Mouse (Mus musculus) neural tube, embryonic 11.5 days (tissue): ENCODE measurements around the gene Tmem268. TPM values are rescaled to one million over a fixed set of nuclear protein-coding genes. Genes with fewer than 3 reads are reported as not detected.

Experiments
- ATAC-seq: fragments of 200-750 bp; cut with Nextera tagmentation; 2 replicates; pipeline ENCODE4 v1.8.0; 2017; ENCODE audit warnings: moderate number of reproducible peaks, mild to moderate bottlenecking, moderate TSS enrichment, moderate library complexity; ENCODE audit not compliant: insufficient read depth, low FRiP score, low TSS enrichment
- DNase-seq: peaks from one replicate; pipeline ENCODE4 v3.0.0-alpha.2; 2015; ENCODE audit warnings: low spot score
- H3K27ac ChIP-seq: fragments of 300-500 bp; sonication (generic); 2 replicates; pipeline ENCODE4 v1.5.1; 2014; ENCODE audit warnings: low read depth, mild to moderate bottlenecking, low read length
- H3K27me3 ChIP-seq: fragments of 300-500 bp; sonication (generic); 2 replicates; pipeline ENCODE4 v1.6.1; 2014; ENCODE audit warnings: mild to moderate bottlenecking, low read length, mixed read lengths; ENCODE audit not compliant: control insufficient read depth, insufficient read depth
- H3K36me3 ChIP-seq: fragments of 300-500 bp; sonication (generic); 2 replicates; pipeline ENCODE4 v1.6.1; 2014; ENCODE audit warnings: mild to moderate bottlenecking, low read length, moderate library complexity, mixed read lengths; ENCODE audit not compliant: control insufficient read depth, insufficient read depth
- H3K4me1 ChIP-seq: fragments of 300-500 bp; sonication (generic); 2 replicates; pipeline ENCODE4 v1.6.1; 2014; ENCODE audit warnings: low read length, mixed read lengths; ENCODE audit not compliant: control insufficient read depth, insufficient read depth
- H3K4me2 ChIP-seq: fragments of 300-500 bp; sonication (generic); 2 replicates; pipeline ENCODE4 v1.6.1; 2014; ENCODE audit warnings: low read depth, mild to moderate bottlenecking, moderate library complexity
- H3K4me3 ChIP-seq: fragments of 300-500 bp; sonication (generic); 2 replicates; pipeline ENCODE4 v1.5.1; 2014; ENCODE audit warnings: low read depth, low read length
- H3K9ac ChIP-seq: fragments of 300-500 bp; sonication (generic); 2 replicates; pipeline ENCODE4 v1.6.1; 2014; ENCODE audit warnings: mild to moderate bottlenecking, low read length
- H3K9me3 ChIP-seq: fragments of 300-500 bp; sonication (generic); 2 replicates; pipeline ENCODE4 v1.6.1; 2016; ENCODE audit warnings: low read length; ENCODE audit not compliant: control insufficient read depth
- WGBS: fragments of 180-500 bp; shearing (Covaris S2); extraction: QIAGEN DNeasy Blood & Tissue Kit; methylation state at CpG from one replicate; pipeline ENCODE4 v1.1.7; 2014; 5-methylcytosine and 5-hydroxymethylcytosine counted together
- polyA plus RNA-seq: library from polyadenylated mRNA; unstranded; fragments of >200 nt; fragmentation: Nextera tagmentation; extraction: Ambion mirVana; gene quantifications from 2 replicates; pipeline ENCODE4 v1.2.1, GENCODE M21; 2014

Tmem268 gene
- polyA plus RNA-seq, 1 experiment from 2014 or later: 6.2 TPM

DNA sequence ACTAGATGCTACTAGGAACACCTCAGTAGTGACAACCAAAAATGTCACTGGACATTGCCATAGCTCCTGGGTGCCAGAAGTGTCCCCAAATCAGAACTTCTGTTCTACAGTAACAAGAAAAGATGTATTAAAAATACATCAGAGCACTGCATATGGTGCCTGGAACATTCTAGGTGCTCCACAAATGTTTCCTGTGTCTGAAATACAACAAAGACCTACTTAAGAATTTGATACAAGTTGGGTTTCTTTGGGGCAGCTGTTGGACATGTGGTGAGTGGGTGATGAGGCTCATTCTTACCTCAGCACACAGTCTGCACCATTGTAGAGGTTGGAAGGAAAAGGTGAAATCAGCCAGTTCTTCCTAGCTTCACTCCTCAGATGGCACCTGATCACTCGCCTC, 5.7 kb upstream of the Tmem268 start:
- Histone ChIP-seq H3K4me3 (no peak overlapping the region), H3K4me2 (no peak overlapping the region), H3K4me1 (peaks cover 13% of the 10 kb centered on the region), H3K27me3 (no peaks in the 10 kb centered on the region), H3K27ac (no peak overlapping the region), H3K9ac (no peak overlapping the region), H3K9me3 (no peaks in the 10 kb centered on the region), H3K36me3 (peaks cover 10% of the 10 kb centered on the region)
- no peak for ATAC-seq
- no peak for DNase-seq
- 92% methylated on average over 1 of the region's 1 CpGs for WGBS

GRCm38 (mm10) chr4:63553789-63554576, 4.6 kb upstream of the Tmem268 start:
- peaks cover 8% of the 10 kb centered on the region for H3K36me3 ChIP-seq
- 44% methylated on average over 4 of the region's 4 CpGs for WGBS

GRCm38 (mm10) chr4:63554616-63555015, 4.0 kb upstream of the Tmem268 start:
- H3K36me3 ChIP-seq: peaks cover 5% of the 10 kb centered on the region
- WGBS: 38% methylated on average over 3 of the region's 3 CpGs
- no peaks in the 10 kb centered on the region for H3K27me3 ChIP-seq
- H3K9me3 ChIP-seq: no peaks in the 10 kb centered on the region
- H3K4me1 ChIP-seq: peaks cover 20% of the 10 kb centered on the region
- H3K27ac ChIP-seq: no peak overlapping the region
- DNase-seq: no peak
- no peak overlapping the region for H3K4me2 ChIP-seq
- H3K4me3 ChIP-seq: no peak overlapping the region
- no peak overlapping the region for H3K9ac ChIP-seq
- no peak for ATAC-seq

More at GRCm38 (mm10) chr4:63553789-63554576, 4.6 kb upstream of the Tmem268 start:
- no peak for ATAC-seq
- H3K4me3 ChIP-seq: no peak overlapping the region
- no peaks in the 10 kb centered on the region for H3K9me3 ChIP-seq
- no peak overlapping the region for H3K4me2 ChIP-seq
- H3K4me1 ChIP-seq: peaks cover 17% of the 10 kb centered on the region
- no peak overlapping the region for H3K27ac ChIP-seq
- no peaks in the 10 kb centered on the region for H3K27me3 ChIP-seq
- DNase-seq: no peak
- no peak overlapping the region for H3K9ac ChIP-seq

DNA sequence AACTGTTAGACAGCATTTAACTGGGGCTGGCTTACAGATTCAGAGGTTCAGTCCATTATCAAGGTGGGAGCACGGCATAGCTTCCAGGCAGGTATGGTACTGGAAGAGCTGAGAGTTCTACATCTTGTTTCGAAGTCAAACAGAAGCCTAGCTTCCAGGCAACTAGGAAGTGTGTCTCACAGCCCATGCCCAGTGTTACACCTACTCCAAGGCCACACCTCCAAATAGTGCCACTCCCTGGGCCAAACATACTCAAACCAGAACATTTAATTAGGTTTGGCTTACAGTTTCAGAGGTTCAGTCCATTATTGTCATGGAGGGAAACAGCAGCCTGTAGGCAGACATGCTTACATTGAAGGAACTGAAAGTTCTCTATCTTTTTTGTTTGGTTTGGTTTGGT, 3.5 kb upstream of the Tmem268 start:
- H3K4me3 ChIP-seq: no peak overlapping the region
- no peaks in the 10 kb centered on the region for H3K9me3 ChIP-seq
- 90% methylated on average over 2 of the region's 2 CpGs for WGBS
- peaks cover 20% of the 10 kb centered on the region for H3K4me1 ChIP-seq
- H3K27me3 ChIP-seq: no peaks in the 10 kb centered on the region
- H3K4me2 ChIP-seq: no peak overlapping the region
- DNase-seq (no peak), ATAC-seq (no peak)
- peaks cover 4% of the 10 kb centered on the region for H3K36me3 ChIP-seq
- no peak overlapping the region for H3K9ac ChIP-seq
- H3K27ac ChIP-seq: no peak overlapping the region

GRCm38 (mm10) chr4:63556665-63557064, 1.9 kb upstream of the Tmem268 start:
- H3K9ac ChIP-seq: no peak overlapping the region
- ATAC-seq (no peak), DNase-seq (no peak)
- H3K27me3 ChIP-seq: no peaks in the 10 kb centered on the region
- H3K36me3 ChIP-seq: peaks cover 3% of the 10 kb centered on the region
- H3K9me3 ChIP-seq: no peaks in the 10 kb centered on the region
- WGBS: 63% methylated on average over 5 of the region's 5 CpGs
- no peak overlapping the region for H3K4me3 ChIP-seq
- no peak overlapping the region for H3K4me2 ChIP-seq
- H3K27ac ChIP-seq: no peak overlapping the region
- peaks cover 20% of the 10 kb centered on the region for H3K4me1 ChIP-seq

DNA sequence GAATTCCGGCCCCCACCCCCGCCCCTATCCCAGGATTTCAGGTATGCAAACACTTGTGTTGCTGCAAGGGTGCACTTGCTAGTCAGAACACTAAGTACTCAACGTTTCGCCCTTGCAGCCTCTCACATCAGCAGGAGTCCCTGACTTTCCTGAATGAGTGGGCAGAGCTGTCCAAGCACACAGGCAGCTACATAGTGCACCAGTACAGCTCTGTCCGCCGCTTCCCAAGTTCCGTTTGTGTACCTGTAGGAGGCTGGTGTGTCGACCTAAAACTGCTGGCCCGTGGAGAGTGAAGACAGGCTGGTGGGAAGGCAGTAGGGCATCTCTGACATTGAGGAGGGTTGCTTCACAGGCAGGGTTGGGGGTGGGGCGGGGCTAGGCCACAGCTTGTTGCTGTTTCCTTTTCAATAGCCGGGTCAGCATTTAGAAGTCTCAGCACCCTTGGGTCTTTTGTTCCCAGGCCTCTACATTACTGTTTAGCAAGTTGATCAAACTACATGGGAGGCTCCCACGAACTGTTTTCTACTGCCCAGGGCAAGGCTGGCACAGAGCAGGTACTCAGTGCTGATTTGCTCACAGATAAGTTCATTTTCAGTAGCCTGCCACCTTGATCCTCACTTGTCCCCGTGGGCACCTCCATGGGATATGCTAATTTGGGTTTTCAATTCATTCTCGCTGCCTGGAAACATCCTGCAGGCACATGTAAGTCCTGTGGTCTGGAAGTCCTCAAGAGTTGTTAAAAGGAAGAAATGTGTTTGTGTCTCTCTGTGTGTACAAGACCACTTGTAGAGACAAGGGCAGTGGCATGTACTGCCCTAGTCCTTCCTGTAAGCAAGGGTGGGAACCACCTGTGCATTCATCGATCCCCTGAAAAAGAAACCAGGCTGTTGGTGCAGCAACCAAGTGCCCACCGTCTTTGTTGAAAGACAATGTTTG, 1.2 kb upstream of the Tmem268 start:
- DNase-seq (no peak), ATAC-seq (no peak)
- WGBS: 24% methylated on average over 16 of the region's 16 CpGs
- Histone ChIP-seq H3K4me1 (peaks cover 20% of the 10 kb centered on the region), H3K27ac (no peak overlapping the region), H3K36me3 (peaks cover 2% of the 10 kb centered on the region; the same call in 1 of the 2 replicates), H3K4me3 (no peak overlapping the region), H3K9ac (0 out of 2 replicates have a peak overlapping the region, but pooled peaks have one; percentile 11), H3K4me2 (peak overlapping the region; percentile 81; the same call in 1 of the 2 replicates), H3K27me3 (no peaks in the 10 kb centered on the region), H3K9me3 (no peaks in the 10 kb centered on the region)

GRCm38 (mm10) chr4:63559127-63559697, 631 bp downstream of the Tmem268 start:
- peak overlapping the region; percentile 87 for H3K9ac ChIP-seq
- H3K4me1 ChIP-seq: peaks cover 16% of the 10 kb centered on the region
- no peak overlapping the region for H3K27ac ChIP-seq
- ATAC-seq (peak; percentile 24; the same call in 1 of the 2 replicates), DNase-seq (no peak)
- no peaks in the 10 kb centered on the region for H3K27me3 ChIP-seq
- H3K36me3 ChIP-seq: no peaks in the 10 kb centered on the region
- peak overlapping the region; percentile 66 for H3K4me3 ChIP-seq
- WGBS: 43% methylated on average over 9 of the region's 9 CpGs
- no peaks in the 10 kb centered on the region for H3K9me3 ChIP-seq
- peak overlapping the region; percentile 81 for H3K4me2 ChIP-seq

- no peak for ATAC-seq
- H3K4me1 ChIP-seq: peaks cover 16% of the 10 kb centered on the region
- WGBS: 70% methylated on average over 8 of the region's 8 CpGs
Observed at GRCm38 (mm10) chr4:63560079-63560478, 1.5 kb downstream of the Tmem268 start.

More at GRCm38 (mm10) chr4:63560079-63560478, 1.5 kb downstream of the Tmem268 start:
- Histone ChIP-seq H3K36me3 (no peaks in the 10 kb centered on the region), H3K4me3 (no peak overlapping the region), H3K9ac (no peak overlapping the region), H3K9me3 (no peaks in the 10 kb centered on the region), H3K27ac (no peak overlapping the region), H3K27me3 (no peaks in the 10 kb centered on the region), H3K4me2 (no peak overlapping the region)
- DNase-seq: no peak
